Mouse (Mus musculus): ENCODE results near the gene Sh3bp5l. TPM values are rescaled to one million over a fixed set of nuclear protein-coding genes. Genes with fewer than 3 reads are reported as not detected.

Sh3bp5l gene
- 29.4 TPM for polyA plus RNA-seq (2014; fragmentation: Illumina TruSeq; extraction: RNeasy Lipid Tissue Mini Kit (QIAGEN cat#74804); ENCODE audit: low read depth, low replicate concordance)

DNA sequence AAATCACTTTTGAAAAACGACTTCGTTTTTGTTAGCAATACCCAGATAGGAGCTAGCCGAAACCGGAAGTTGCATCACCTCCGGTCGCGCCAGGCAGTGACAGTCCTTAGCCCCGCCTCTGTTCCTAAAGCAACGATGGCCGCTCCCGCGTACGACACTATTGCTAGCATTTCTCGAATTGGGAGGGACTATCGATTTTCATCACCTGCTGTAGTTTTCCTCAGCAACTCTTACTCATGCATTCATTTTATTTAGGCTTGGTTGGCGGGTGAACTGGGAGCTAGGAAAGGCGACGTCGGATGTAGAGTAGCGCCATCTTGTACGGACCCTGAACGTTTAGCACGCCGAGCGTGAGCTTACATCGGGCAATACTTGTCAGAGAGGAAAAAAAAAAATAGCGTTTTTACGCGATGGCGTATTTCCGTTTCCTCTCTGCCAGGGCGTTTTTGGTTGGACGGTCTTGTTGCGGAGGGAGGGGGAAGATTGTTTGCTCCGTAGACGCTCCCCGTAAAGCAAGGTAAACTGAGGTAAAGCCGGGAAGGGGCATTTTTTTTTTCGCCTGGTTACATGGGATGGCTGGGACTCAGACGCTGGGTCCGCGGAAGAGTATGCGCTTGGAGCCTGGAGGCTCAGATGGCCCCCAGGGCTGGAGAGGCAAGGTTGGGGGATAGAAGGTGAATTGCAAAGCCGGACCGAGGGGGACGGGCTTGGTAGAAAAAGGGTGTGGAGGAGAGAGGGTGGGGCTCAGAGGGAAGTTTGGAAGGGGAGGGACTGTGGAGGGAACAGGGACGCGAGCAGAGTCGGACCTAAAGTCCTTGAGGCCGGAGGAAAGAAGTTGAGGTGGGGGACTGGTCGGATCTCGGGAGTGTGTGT, at the start of gene Sh3bp5l, which contains the start of gene Zfp672:
Gene Sh3bp5l (plus strand): TSS at position 449 of the 873 bp plus-strand sequence.
Gene Zfp672 (minus strand): TSS at position 64 of the 873 bp plus-strand sequence.

DNA sequence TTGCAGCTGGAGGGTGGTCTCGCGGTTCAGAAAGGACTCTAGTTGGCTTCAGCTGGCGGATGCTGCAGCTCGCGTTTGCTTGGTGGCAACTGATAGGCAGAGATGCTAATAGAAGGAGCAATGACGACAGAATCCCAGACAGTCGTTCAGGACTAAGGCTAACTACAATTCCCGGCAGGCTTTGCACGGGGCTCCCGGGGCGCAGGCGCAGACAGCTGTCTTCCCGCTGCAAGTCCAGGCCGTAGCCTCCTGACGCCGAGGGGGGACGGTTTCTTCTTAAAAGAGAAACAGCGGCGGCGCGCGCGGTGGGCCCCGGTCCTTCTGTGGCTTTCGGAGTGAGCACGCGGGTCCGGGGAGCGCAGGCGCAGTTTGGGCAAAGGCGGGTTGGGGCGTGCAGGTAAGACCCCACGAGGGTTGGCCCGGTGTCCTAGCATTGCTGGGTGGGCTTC, 23.6 kb upstream of the Sh3bp5l start, which contains the start of gene Zfp692:
Gene Zfp692 (plus strand): TSS at position 210 of the 449 bp plus-strand sequence.

DNA sequence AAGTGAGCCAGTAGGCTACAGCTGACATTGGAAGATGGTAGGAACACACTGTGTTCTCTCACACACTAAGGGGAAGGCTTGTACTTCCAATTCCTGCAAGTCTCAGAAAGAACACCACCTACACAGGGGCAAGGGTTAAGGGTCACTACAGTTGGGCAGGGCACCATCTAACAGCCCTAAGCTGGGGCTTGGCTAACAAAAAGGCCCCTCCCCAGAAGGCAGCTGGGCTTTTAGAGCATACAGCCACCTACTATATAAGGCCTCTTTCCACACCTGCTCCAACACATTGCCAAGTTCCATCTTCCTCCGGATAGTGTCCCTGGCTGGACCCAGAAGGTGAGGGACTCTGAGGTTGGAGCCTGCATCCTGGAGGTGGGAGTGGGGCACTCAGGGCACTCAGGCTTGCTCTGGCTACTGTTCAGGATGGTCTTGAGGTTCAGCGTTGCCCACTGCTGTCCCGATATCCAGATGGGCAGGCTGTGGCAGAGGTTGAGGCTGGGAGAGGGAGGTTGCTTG, 48.3 kb downstream of the Sh3bp5l start, which contains the start of gene Lypd8:
Gene Lypd8 (plus strand): TSS at position 281 of the 516 bp plus-strand sequence.

Other genes starting within 250 kb of the Sh3bp5l start
- gene Gm12248, start 237.6 kb upstream of the Sh3bp5l start, polyA plus RNA-seq (2014; fragmentation: Illumina TruSeq; extraction: RNeasy Lipid Tissue Mini Kit (QIAGEN cat#74804); ENCODE audit: low read depth, low replicate concordance), result not detected
- gene Cnot8, start 226.6 kb upstream of the Sh3bp5l start, polyA plus RNA-seq (2014; fragmentation: Illumina TruSeq; extraction: RNeasy Lipid Tissue Mini Kit (QIAGEN cat#74804); ENCODE audit: low read depth, low replicate concordance), result 45.8 TPM
- 6.6 TPM for gene Gemin5, start 162.2 kb upstream of the Sh3bp5l start, polyA plus RNA-seq (2014; fragmentation: Illumina TruSeq; extraction: RNeasy Lipid Tissue Mini Kit (QIAGEN cat#74804); ENCODE audit: low read depth, low replicate concordance)
- 71.7 TPM for gene Mrpl22, start 159.1 kb upstream of the Sh3bp5l start, polyA plus RNA-seq (2014; fragmentation: Illumina TruSeq; extraction: RNeasy Lipid Tissue Mini Kit (QIAGEN cat#74804); ENCODE audit: low read depth, low replicate concordance)
- 17.0 TPM for gene Igtp, start 131.2 kb upstream of the Sh3bp5l start, polyA plus RNA-seq (2014; fragmentation: Illumina TruSeq; extraction: RNeasy Lipid Tissue Mini Kit (QIAGEN cat#74804); ENCODE audit: low read depth, low replicate concordance)
- gene Irgm2, start 131.1 kb upstream of the Sh3bp5l start, polyA plus RNA-seq (2014; fragmentation: Illumina TruSeq; extraction: RNeasy Lipid Tissue Mini Kit (QIAGEN cat#74804); ENCODE audit: low read depth, low replicate concordance), result 13.4 TPM
- not detected for gene 4930438A08Rik, start 55.9 kb upstream of the Sh3bp5l start, polyA plus RNA-seq (2014; fragmentation: Illumina TruSeq; extraction: RNeasy Lipid Tissue Mini Kit (QIAGEN cat#74804); ENCODE audit: low read depth, low replicate concordance)
- gene Zfp692, start 23.7 kb upstream of the Sh3bp5l start, polyA plus RNA-seq (2014; fragmentation: Illumina TruSeq; extraction: RNeasy Lipid Tissue Mini Kit (QIAGEN cat#74804); ENCODE audit: low read depth, low replicate concordance), result 8.9 TPM
- 47.2 TPM for gene Zfp672, start 385 bp upstream of the Sh3bp5l start, polyA plus RNA-seq (2014; fragmentation: Illumina TruSeq; extraction: RNeasy Lipid Tissue Mini Kit (QIAGEN cat#74804); ENCODE audit: low read depth, low replicate concordance)
- not detected for gene Lypd8, start 48.3 kb downstream of the Sh3bp5l start, polyA plus RNA-seq (2014; fragmentation: Illumina TruSeq; extraction: RNeasy Lipid Tissue Mini Kit (QIAGEN cat#74804); ENCODE audit: low read depth, low replicate concordance)
- not detected for gene 1810065E05Rik, start 90.4 kb downstream of the Sh3bp5l start, polyA plus RNA-seq (2014; fragmentation: Illumina TruSeq; extraction: RNeasy Lipid Tissue Mini Kit (QIAGEN cat#74804); ENCODE audit: low read depth, low replicate concordance)
- not detected for gene Gm12253, start 101.8 kb downstream of the Sh3bp5l start, polyA plus RNA-seq (2014; fragmentation: Illumina TruSeq; extraction: RNeasy Lipid Tissue Mini Kit (QIAGEN cat#74804); ENCODE audit: low read depth, low replicate concordance)
- gene Lypd9, start 122.2 kb downstream of the Sh3bp5l start, polyA plus RNA-seq (2014; fragmentation: Illumina TruSeq; extraction: RNeasy Lipid Tissue Mini Kit (QIAGEN cat#74804); ENCODE audit: low read depth, low replicate concordance), result not detected
- gene Olfr30, start 131.5 kb downstream of the Sh3bp5l start, polyA plus RNA-seq (2014; fragmentation: Illumina TruSeq; extraction: RNeasy Lipid Tissue Mini Kit (QIAGEN cat#74804); ENCODE audit: low read depth, low replicate concordance), result not detected
- gene Olfr332, start 161.8 kb downstream of the Sh3bp5l start, polyA plus RNA-seq (2014; fragmentation: Illumina TruSeq; extraction: RNeasy Lipid Tissue Mini Kit (QIAGEN cat#74804); ENCODE audit: low read depth, low replicate concordance), result not detected
- not detected for gene Olfr331, start 171.8 kb downstream of the Sh3bp5l start, polyA plus RNA-seq (2014; fragmentation: Illumina TruSeq; extraction: RNeasy Lipid Tissue Mini Kit (QIAGEN cat#74804); ENCODE audit: low read depth, low replicate concordance)
- gene Olfr330, start 204.1 kb downstream of the Sh3bp5l start, polyA plus RNA-seq (2014; fragmentation: Illumina TruSeq; extraction: RNeasy Lipid Tissue Mini Kit (QIAGEN cat#74804); ENCODE audit: low read depth, low replicate concordance), result not detected
- not detected for gene Olfr329-ps, start 215.7 kb downstream of the Sh3bp5l start, polyA plus RNA-seq (2014; fragmentation: Illumina TruSeq; extraction: RNeasy Lipid Tissue Mini Kit (QIAGEN cat#74804); ENCODE audit: low read depth, low replicate concordance)
- gene Olfr328, start 224.9 kb downstream of the Sh3bp5l start, polyA plus RNA-seq (2014; fragmentation: Illumina TruSeq; extraction: RNeasy Lipid Tissue Mini Kit (QIAGEN cat#74804); ENCODE audit: low read depth, low replicate concordance), result not detected
- not detected for gene Olfr224, start 239.8 kb downstream of the Sh3bp5l start, polyA plus RNA-seq (2014; fragmentation: Illumina TruSeq; extraction: RNeasy Lipid Tissue Mini Kit (QIAGEN cat#74804); ENCODE audit: low read depth, low replicate concordance)
- not detected for gene Olfr325, start 247.0 kb downstream of the Sh3bp5l start, polyA plus RNA-seq (2014; fragmentation: Illumina TruSeq; extraction: RNeasy Lipid Tissue Mini Kit (QIAGEN cat#74804); ENCODE audit: low read depth, low replicate concordance)